Comparison of ENCODE assay signal across 10 mouse cellular contexts in genomic region chr19:16285051-16286028, GRCm38 (mm10).
DNase-seq lines count a peak whose midpoint lies in the region; ATAC-seq and TF ChIP-seq lines count a peak whose summit lies in the region.
"Had no signal": no experiment of that assay in that cellular context is flagged by ENCODE, and none has a peak within 500 bp of the region (broad histone marks: within the 10 kb centered on the region; RNA-seq: fewer than 3 reads in every experiment).

No protein-coding gene starts in this region.

- peak overlapping the region; percentile 36; the same call in 1 of the 2 replicates for H3K27ac ChIP-seq in intestine, embryonic 15.5 days
- H3K27ac ChIP-seq in intestine, embryonic 16.5 days (ENCODE audit: low read length), result no peak overlapping the region
- 0 out of 2 replicates have a peak overlapping the region, but pooled peaks have one; percentile 48 for H3K27ac ChIP-seq in embryonic fibroblast, embryonic 13.5 days (ENCODE audit: insufficient read depth, low read length)
- H3K27ac ChIP-seq in lung, postnatal 0 days (ENCODE audit: low read length), result no peak overlapping the region

- peaks cover 12% of the 10 kb centered on the region; the same call in 1 of the 2 replicates for H3K4me1 ChIP-seq in intestine, embryonic 15.5 days (replicated peaks)
- H3K4me1 ChIP-seq in intestine, embryonic 16.5 days (ENCODE audit: control insufficient read depth, insufficient read depth, low read length), result peaks cover 26% of the 10 kb centered on the region
- H3K4me1 ChIP-seq in embryonic fibroblast, embryonic 13.5 days (ENCODE audit: control insufficient read depth, insufficient read depth, low read length), result peaks cover 13% of the 10 kb centered on the region; the same call in 1 of the 2 replicates
- H3K4me1 ChIP-seq in lung, postnatal 0 days (ENCODE audit: insufficient read depth, low read depth, low read length), result 0 out of 2 replicates have a peak, but pooled peaks cover 6% of the 10 kb centered on the region

- DNase-seq in right cerebral cortex, postnatal 10 days (ENCODE audit: low spot score in 2 of 2), result peak; percentile 29 to 37
- DNase-seq in right cerebral cortex, postnatal 14 days, result no peak
- DNase-seq in telencephalon, adult 2 months (ENCODE audit: low read depth, low spot score), result peak; percentile 50
- no peak for DNase-seq in lung, postnatal 0 days (ENCODE audit: low spot score)
- no peak for DNase-seq in adrenal gland, adult 18-20 months (ENCODE audit: low spot score in 2 of 2)

- TF ChIP-seq CTCF in embryonic fibroblast, embryonic 13.5 days (IDR thresholded peaks at IDR 0.05; ENCODE audit: borderline replicate concordance, insufficient read depth, low read length), result no peak
- no peak for TF ChIP-seq CTCF in lung, postnatal 0 days (IDR thresholded peaks at IDR 0.05)

- 82% methylated on average over 11 of the region's 11 CpGs for WGBS in intestine, embryonic 15.5 days
- WGBS in intestine, embryonic 16.5 days, result 80% methylated on average over 11 of the region's 11 CpGs
- WGBS in lung, postnatal 0 days, result 75% methylated on average over 11 of the region's 11 CpGs

- H3K27me3 ChIP-seq in intestine, embryonic 15.5 days (replicated peaks), result no peaks in the 10 kb centered on the region
- no peaks in the 10 kb centered on the region for H3K27me3 ChIP-seq in intestine, embryonic 16.5 days (replicated peaks; ENCODE audit: control insufficient read depth, insufficient read depth, low read length)
- H3K27me3 ChIP-seq in lung, postnatal 0 days (replicated peaks; ENCODE audit: insufficient read depth, low read length), result no peaks in the 10 kb centered on the region

- H3K36me3 ChIP-seq in intestine, embryonic 15.5 days, result no peaks in the 10 kb centered on the region
- no peaks in the 10 kb centered on the region for H3K36me3 ChIP-seq in intestine, embryonic 16.5 days (ENCODE audit: control insufficient read depth, insufficient read depth, low read length)
- no peaks in the 10 kb centered on the region for H3K36me3 ChIP-seq in lung, postnatal 0 days (ENCODE audit: insufficient read depth, low read length)
- H3K36me3 ChIP-seq: G1E had no signal

- H3K4me3 ChIP-seq in intestine, embryonic 15.5 days (replicated peaks), result no peak overlapping the region
- no peak overlapping the region for H3K4me3 ChIP-seq in intestine, embryonic 16.5 days (ENCODE audit: low read length)
- no peak overlapping the region for H3K4me3 ChIP-seq in embryonic fibroblast, embryonic 13.5 days (ENCODE audit: insufficient read depth, low read length)
- no peak overlapping the region for H3K4me3 ChIP-seq in lung, postnatal 0 days (ENCODE audit: low read depth, low read length)

- no peak overlapping the region for H3K4me2 ChIP-seq in intestine, embryonic 15.5 days (replicated peaks)
- H3K4me2 ChIP-seq in intestine, embryonic 16.5 days (ENCODE audit: low read depth, low read length), result no peak overlapping the region
- H3K4me2 ChIP-seq in lung, postnatal 0 days (replicated peaks; ENCODE audit: low read depth, low read length), result no peak overlapping the region

- TF ChIP-seq POLR2A in embryonic fibroblast, embryonic 13.5 days (IDR thresholded peaks at IDR 0.05; ENCODE audit: low read depth, low read length), result no peak

- ATAC-seq in intestine, embryonic 15.5 days, result no peak
- no peak for ATAC-seq in intestine, embryonic 16.5 days
- no peak for ATAC-seq in lung, postnatal 0 days
- ATAC-seq: intestine, postnatal 0 days had no signal

- no peak for TF ChIP-seq EP300 in lung, postnatal 0 days (IDR thresholded peaks at IDR 0.05)

- no peak overlapping the region for H3K9ac ChIP-seq in intestine, embryonic 15.5 days
- H3K9ac ChIP-seq in intestine, embryonic 16.5 days (ENCODE audit: low read depth, low read length), result no peak overlapping the region
- H3K9ac ChIP-seq in lung, postnatal 0 days (replicated peaks; ENCODE audit: low read depth), result no peak overlapping the region

- H3K9me3 ChIP-seq in intestine, embryonic 15.5 days, result no peaks in the 10 kb centered on the region
- no peaks in the 10 kb centered on the region for H3K9me3 ChIP-seq in intestine, embryonic 16.5 days (ENCODE audit: control insufficient read depth, low read length)
- no peaks in the 10 kb centered on the region for H3K9me3 ChIP-seq in lung, postnatal 0 days (ENCODE audit: low read length)
- H3K9me3 ChIP-seq: G1E had no signal

Comparison
In these comparisons a context has a peak if more than half of its experiments do, and no peak if none do; other contexts are left out.
1. H3K27ac ChIP-seq: peak in intestine, embryonic 15.5 days (single experiment) and embryonic fibroblast, embryonic 13.5 days (single experiment); none in intestine, embryonic 16.5 days (single experiment) and lung, postnatal 0 days (single experiment).
2. DNase-seq: peak in right cerebral cortex, postnatal 10 days (2 of 2) and telencephalon, adult 2 months (single experiment); none in right cerebral cortex, postnatal 14 days (single experiment), lung, postnatal 0 days (single experiment) and adrenal gland, adult 18-20 months (0 of 2).